Mouse (Mus musculus) layer of hippocampus, adult 8-10 months (tissue): ENCODE measurements around the gene Exoc7. TPM values are rescaled to one million over a fixed set of nuclear protein-coding genes. Genes with fewer than 3 reads are reported as not detected.

Experiments used
- DNase-seq, 2 experiments: peaks; one replicate each; pipeline ENCODE4 v3.0.0; 2022; ENCODE audit warnings: low spot score in 2 of 2
- total RNA-seq, 4 experiments: library from RNA; stranded (reverse); gene quantifications; 2 replicates each; pipeline ENCODE4 v1.2.4; 2022

Exoc7 gene
- total RNA-seq, 4 experiments from 2014 or later, result 82.4 to 103 (median 88.9) TPM

GRCm38 (mm10) chr11:116245616-116246015 lies 61.4 kb downstream of the Exoc7 start:
- DNase-seq, result no peak

- no peak for DNase-seq
Observed at GRCm38 (mm10) chr11:116244580-116244979, 62.5 kb downstream of the Exoc7 start.

DNA sequence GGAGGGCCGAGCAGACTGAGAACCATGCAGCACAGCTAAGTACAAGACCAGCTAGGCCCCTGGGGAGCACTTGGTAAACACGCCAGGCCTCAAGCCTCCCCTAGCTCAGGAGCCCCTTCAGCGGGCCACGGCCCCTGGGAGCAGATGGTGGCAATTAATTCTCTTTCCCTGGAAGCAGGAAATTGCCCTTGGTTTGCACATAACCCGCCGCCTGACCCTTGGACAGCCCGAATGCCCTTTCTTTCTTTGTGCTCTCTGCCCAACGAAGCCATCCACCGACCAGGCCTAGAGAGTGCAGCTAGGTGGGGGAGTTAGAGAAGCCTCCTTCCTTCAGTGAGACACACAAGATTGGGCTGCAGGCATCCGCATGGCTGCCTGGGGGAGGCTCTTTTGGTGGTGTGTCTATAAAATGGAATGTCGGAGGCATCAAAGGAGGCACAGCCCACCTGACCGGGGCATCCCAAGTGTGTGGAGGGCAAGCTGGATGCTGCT lies 65.2 kb downstream of the Exoc7 start:
- DNase-seq, result no peak

DNA sequence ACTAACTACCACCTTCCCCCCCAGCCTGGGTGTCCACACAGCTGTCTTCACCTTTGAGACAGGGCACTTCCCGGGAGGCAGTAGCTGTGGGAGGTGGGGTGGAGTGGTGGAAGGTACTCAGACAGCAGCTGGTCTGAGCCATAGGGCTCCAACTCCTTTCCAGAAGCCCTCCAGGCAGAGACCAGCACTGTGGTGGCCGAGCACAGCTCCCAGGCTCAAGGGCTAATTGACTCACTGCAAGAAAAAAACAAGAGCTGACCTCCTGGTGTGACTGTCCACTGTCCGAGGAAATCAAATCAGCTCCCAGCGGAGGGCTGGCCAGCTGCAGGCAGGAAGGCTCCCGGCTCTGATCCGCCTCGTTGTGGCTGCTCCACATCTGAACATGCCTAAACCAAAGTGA lies 67.2 kb downstream of the Exoc7 start:
- no peak for DNase-seq

Other genes starting within 250 kb of the Exoc7 start
- 1 to 10 TPM; 1.5 to 3.6 (median 2.3) TPM for gene Unc13d, start 229.3 kb downstream of the Exoc7 start, total RNA-seq
- 100 to 1,000 TPM; 387 to 440 (median 429) TPM for gene Wbp2, start 220.2 kb downstream of the Exoc7 start, total RNA-seq
- gene Trim47, start 180.0 kb downstream of the Exoc7 start, total RNA-seq, result 10 to 100 TPM in 1 of 4 experiments, 1 to 10 TPM in 3; 5.0 to 13.0 (median 8.2) TPM
- 1 to 10 TPM; 7.2 to 10.0 (median 7.9) TPM for gene Trim65, start 176.1 kb downstream of the Exoc7 start, total RNA-seq
- gene Mrpl38, start 168.4 kb downstream of the Exoc7 start, total RNA-seq, result 10 to 100 TPM; 56.1 to 66.6 (median 62.8) TPM
- 100 to 1,000 TPM in 1 of 4 experiments, 10 to 100 TPM in 3; 73.7 to 111 (median 92.3) TPM for gene Fbf1, start 139.1 kb downstream of the Exoc7 start, total RNA-seq
- 10 to 100 TPM; 29.4 to 43.7 (median 38.7) TPM for gene Ten1, start 108.4 kb downstream of the Exoc7 start, total RNA-seq
- 100 to 1,000 TPM; 124 to 134 (median 130) TPM for gene Acox1, start 108.2 kb downstream of the Exoc7 start, total RNA-seq
- gene Evpl, start 69.2 kb downstream of the Exoc7 start, total RNA-seq, result 1 to 10 TPM in 2 of 4 experiments, under 1 TPM in 2; 0.85 to 1.4 (median 1.1) TPM
- gene Srp68, start 33.0 kb downstream of the Exoc7 start, total RNA-seq, result 10 to 100 TPM; 61.1 to 71.3 (median 66.1) TPM
- not detected for gene Galr2, start 26.3 kb downstream of the Exoc7 start, total RNA-seq
- 1 to 10 TPM; 4.5 to 7.4 (median 6.2) TPM for gene Foxj1, start 28.2 kb upstream of the Exoc7 start, total RNA-seq
- 100 to 1,000 TPM; 220 to 248 (median 241) TPM for gene Rnf157, start 105.8 kb upstream of the Exoc7 start, total RNA-seq
- 10 to 100 TPM; 28.6 to 30.4 (median 29.5) TPM for gene Ubald2, start 126.9 kb upstream of the Exoc7 start, total RNA-seq
- gene Qrich2, start 159.0 kb upstream of the Exoc7 start, total RNA-seq, result under 1 TPM in 1 of 4 experiments, not detected in 3; 0.14 TPM
- gene Prpsap1, start 187.0 kb upstream of the Exoc7 start, total RNA-seq, result 100 to 1,000 TPM in 1 of 4 experiments, 10 to 100 TPM in 3; 83.2 to 104 (median 89.6) TPM
- 1 to 10 TPM; 2.8 to 3.6 (median 2.9) TPM for gene Sphk1, start 223.7 kb upstream of the Exoc7 start, total RNA-seq